Comparison of ENCODE assay signal across 14 mouse cellular contexts in genomic region chr17:90843072-90843611, GRCm38 (mm10).
"Had no signal": no experiment of that assay in that cellular context is flagged by ENCODE, and none has a peak within 500 bp of the region (broad histone marks: within the 10 kb centered on the region; RNA-seq: fewer than 3 reads in every experiment).

No protein-coding gene starts in this region.

- H3K9me3 ChIP-seq: limb, embryonic 10.5 days; megakaryocyte, embryonic 14.5 days; midbrain, embryonic 12.5 days; neural tube, embryonic 13.5 days had no signal

- ATAC-seq: midbrain, embryonic 16.5 days had no signal

- DNase-seq: kidney, adult 2 months; kidney, postnatal 25 days; lung, embryonic 14.5 days; lung, postnatal 10 days; lung, postnatal 4 days; right cerebral cortex, postnatal 25 days; thymus, postnatal 36 days had no signal

- H3K4me1 ChIP-seq: limb, embryonic 10.5 days; megakaryocyte, embryonic 14.5 days; neural tube, embryonic 13.5 days had no signal

- H3K36me3 ChIP-seq: limb, embryonic 10.5 days; midbrain, embryonic 12.5 days; neural tube, embryonic 13.5 days had no signal

- H3K9ac ChIP-seq: lung, embryonic 14.5 days; midbrain, embryonic 12.5 days; neural tube, embryonic 13.5 days had no signal

- H3K4me2 ChIP-seq: liver, embryonic 11.5 days; lung, embryonic 14.5 days; midbrain, embryonic 12.5 days; neural tube, embryonic 13.5 days had no signal

- H3K27ac ChIP-seq: left cerebral cortex, adult 2 months; limb, embryonic 10.5 days; midbrain, embryonic 12.5 days; neural tube, embryonic 13.5 days had no signal

- H3K4me3 ChIP-seq: left cerebral cortex, adult 2 months; limb, embryonic 10.5 days; megakaryocyte, embryonic 14.5 days; midbrain, embryonic 12.5 days; neural tube, embryonic 13.5 days had no signal

- H3K27me3 ChIP-seq: megakaryocyte, embryonic 14.5 days; midbrain, embryonic 12.5 days; neural tube, embryonic 13.5 days had no signal
